Mouse (Mus musculus) forelimb bud, embryonic 11.5 days (tissue): Measurements from ENCODE around the gene Dtx3.
A peak's percentile ranks its signal among the peaks of the same experiment; 100 is the strongest.

Source experiments
- DNase-seq: peaks from one replicate; pipeline ENCODE4 v3.0.0-alpha.2; 2012; ENCODE audit warnings: low read depth, low spot score

The Dtx3 gene

DNA sequence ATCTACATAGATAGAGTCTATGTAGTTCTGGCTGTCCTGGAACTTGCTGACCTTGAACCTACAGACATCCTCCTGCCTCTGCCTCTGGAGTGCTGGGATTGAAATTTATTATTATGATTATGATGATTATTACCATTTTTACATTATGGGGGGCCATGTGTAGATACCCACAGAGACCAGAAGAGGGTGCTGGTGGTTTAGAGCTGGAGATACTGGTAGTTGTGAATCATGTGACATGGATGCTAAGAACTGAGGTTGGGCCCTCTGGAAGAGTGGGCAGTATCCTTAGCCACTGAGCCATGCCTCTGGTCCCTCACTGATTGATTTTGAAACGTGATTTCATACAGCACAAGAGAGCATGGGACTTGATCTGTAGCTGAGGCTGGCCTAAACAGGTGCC lies 9.1 kb downstream of the Dtx3 start:
- no peak for DNase-seq

DNA sequence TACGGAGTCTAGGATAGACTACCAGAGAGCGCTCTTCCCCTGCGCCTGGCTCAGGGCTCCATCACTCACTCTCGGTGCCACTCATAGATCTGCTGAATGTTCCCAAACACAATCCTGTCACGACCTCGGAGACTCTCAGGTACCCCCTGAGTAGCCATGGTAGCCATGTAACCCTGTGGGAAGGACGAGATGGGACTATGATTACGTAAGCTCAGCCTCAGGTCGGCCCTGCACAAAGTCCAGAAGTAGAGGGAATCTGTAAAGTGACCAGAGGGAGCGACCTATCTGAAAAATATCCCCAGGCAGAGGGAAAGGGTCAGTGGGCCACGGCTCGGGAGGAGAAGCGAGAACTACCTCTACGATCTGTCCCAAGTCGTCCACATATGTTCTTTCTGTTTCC lies 10.0 kb downstream of the Dtx3 start:
- no peak for DNase-seq

DNA sequence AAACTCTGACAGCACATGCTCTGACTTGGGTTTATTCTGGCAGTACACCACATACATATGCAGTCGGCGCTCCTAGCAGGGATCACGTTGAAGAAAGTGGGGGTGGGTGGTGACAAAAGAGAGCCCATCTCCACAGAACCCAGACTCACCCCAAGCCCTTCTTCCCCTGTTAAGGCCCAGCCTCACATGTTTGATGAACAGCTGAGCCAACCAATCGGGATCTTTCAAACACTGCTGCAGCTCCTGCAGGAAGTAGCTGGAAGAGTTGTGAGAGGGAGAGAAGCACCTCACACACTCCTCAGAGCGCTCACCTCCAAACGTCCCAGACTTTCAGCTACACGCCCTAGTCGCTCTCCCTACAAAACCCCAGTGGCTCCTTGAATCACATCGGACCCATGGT lies 10.4 kb downstream of the Dtx3 start:
- DNase-seq, result no peak

DNA sequence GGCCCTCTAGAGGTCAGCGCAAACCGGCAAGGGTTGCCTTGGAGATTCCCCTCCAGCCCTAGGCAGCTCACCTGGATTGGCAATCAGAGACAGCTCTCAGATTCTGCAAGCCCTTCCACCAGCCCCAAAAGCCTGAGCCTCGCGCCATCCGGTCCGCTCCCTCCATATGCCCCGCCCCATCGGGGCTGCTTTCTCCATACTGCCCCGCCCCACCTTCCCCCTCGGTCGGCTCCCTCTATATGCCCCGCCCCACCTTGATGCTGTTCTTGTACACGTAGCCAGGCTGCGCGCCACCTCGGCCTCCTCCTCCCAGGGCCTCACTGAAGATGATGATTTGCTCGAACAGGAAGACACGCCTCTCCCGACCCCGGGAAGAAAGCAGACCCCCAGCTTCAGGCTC lies 11.8 kb downstream of the Dtx3 start:
- DNase-seq, result no peak

DNA sequence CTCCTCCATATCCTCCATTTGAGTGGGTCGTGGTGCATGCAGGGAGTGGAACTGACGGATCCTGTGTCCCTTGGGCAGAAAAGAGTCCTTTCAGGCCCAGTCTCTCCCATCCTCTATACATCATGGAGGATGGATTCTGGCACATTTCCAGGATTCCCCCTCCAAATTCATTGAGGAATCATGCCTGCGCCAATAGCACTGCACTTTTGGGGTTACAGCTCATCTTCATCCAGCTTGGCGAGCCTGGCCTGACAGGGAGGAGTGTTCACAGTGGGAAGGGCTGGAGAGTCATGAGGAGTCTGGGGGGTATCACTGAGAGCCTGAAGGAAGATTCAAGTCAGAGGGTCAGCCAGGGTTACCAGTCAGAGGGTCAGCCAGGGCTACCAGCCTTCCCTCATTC lies 12.9 kb downstream of the Dtx3 start:
- no peak for DNase-seq

DNA sequence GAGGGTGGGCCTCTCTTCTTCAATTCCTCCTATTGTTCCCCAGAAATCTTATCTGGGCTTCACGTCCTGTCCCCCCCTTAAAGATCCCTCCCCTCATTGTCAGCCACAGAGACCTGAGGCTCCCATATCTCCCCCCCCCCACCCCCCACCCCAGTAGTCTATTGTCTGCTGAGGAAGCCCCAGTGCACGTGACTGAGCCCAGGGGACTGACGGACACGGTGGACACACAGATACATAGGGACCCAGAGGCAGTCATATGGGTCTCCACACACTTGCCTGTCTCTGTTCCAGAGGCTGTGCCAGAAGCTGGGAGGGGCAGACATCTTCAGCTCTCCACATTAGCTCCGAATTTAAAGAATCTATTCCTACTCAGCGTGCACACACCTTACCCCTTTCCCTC lies 14.0 kb downstream of the Dtx3 start:
- DNase-seq, result no peak

DNA sequence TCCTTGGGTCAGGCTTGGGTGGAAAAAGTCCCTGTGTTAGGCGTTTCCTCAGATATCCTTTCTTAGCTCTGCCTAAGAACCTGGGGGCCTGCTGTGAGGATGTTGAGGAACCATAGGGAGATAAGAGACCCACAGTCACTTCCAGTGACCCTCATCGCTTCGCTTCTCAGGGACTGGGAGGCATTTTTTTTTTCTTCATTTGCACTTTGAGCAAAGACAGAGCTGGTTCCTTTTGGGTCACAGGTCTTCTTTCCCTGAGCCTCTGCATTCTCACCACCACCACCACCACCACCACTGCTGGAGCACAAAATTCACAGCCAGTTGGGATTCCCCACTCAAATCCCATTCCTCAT lies 14.9 kb downstream of the Dtx3 start:
- DNase-seq, result no peak

DNA sequence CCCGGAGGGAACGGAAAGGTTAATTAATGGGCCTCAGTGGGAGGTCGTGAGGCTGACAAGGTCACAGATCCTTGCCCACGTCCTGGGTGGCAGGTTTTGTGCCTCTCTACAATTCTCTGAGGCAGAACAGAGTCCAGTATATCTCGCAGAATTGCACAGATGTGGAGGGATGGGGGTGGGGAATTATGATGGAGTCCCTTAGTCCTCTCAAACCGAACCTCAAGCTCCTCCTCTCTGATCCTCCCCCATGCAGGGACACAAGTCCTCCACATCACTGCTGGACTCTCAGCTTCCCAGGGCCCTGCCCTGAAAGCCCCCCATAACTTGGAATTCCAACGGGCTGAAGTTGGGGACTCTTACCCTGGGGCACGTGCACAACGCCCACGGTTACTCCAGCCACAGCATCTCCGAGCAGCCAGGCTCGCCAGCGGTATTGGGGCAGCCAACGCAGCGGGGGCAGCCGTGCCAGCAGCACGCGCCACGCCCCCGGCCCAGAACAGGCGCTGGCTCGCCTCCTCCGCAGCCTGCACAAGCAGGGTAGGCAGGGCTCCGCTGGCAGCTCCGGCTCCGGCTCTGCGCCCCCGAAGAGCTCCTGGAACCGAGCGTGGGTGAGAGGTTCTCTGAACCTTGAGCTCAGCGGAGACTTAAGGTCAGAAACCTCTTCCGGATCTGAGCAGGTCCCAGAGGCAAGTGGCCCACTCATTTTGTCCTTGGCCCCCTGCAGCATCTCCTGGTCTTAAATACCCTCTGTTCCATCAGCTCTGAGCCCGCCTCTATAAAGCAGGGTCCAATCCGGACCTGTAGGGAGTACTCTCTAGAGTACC lies 15.4 kb downstream of the Dtx3 start, which contains the start of gene Slc26a10:
Slc26a10 (minus strand) TSS at position 775 of the 824 bp plus-strand sequence.
- no peak for DNase-seq

DNA sequence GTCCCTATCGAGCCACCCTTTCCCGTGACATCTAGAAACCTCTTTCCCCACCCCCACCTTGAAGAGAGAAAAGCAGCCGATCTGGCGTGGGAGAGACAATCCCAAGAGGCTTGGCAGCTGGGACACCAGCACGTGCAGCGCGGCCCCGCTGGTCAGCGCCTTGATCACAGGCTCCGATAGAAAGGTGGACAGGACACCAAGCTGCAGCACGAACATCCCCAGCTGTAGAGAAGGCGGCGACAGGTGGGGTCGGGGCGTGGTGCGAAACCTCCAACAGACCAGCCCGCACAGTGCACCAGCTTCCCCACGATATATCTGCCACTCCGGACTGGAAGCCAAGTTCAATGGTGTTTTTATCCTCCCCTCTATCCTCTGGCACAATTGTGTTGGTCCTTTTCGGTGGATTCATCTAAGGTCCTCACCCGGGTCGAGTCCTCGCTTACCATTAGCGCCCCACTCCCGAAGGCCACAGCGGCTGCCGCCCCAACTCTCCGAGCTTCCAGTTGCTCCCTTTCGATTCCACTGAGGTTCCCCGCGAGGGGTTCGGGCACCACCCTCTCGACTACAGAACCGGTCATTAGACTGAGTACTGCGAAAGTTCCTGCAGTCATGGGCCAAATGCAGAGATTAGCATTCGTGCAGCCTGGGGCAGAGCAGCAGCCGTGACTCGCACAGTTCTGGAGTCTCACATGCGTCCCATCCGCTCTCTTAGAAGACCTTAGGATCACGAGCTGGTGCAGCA lies 17.1 kb downstream of the Dtx3 start:
- DNase-seq, result no peak

DNA sequence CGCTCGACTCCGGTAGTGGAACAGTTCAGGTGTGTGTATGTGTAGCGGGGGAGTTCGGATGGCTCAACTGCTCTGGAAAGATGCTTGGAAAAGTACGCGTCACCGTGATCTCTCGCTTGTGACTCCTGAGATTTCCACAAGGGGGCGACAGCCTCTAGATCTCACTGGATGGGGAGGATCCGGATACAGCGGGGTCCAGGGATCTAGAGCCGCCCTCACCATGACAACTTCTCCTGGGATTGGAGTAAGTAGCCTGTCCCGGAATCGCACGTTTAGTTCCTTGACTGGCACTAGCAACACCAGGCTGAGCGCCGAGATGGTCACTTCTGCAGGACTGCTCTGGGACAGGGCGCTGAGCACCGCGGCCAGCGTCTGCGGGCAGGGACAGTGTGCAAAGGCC lies 17.8 kb downstream of the Dtx3 start:
- peak; percentile 88 for DNase-seq

DNA sequence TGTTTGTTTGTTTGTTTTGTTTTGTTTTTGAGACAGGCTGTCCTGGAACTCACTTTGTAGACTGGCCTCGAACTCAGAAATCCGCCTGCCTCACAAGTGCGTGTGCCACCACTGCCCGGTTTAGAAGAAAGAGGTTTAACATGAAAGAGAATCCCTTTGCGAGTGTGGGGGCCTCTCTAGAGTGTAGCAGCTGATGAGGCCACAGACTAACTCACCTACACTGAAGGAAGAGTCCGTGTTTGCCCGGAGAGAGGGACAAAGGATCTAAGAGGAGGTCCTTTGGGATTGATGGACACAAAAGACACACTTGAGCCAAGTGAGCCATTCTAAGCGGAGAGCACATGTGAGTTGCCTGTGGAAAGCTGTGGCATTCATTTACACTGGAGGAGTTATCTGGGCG lies 18.3 kb downstream of the Dtx3 start:
- DNase-seq, result no peak

DNA sequence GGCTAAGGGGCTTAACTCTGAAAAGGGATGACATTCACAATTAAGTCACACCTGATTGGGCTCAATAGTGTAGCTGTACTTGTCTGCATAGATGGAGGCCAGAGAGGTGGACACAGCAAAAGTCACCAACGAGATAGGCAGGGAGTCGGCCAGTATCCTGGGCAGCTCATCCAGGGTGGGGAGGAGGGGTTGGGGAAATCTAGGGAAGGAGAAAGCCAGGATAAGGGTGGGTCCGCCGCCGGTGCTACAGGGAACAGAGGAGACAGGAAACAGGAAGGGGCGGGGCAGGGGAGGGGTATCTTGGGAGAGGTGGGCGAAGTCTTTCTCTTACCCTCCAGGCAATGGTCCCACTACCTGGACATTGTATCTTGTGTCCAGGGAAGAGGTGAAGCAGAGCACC lies 18.8 kb downstream of the Dtx3 start:
- DNase-seq, result no peak

DNA sequence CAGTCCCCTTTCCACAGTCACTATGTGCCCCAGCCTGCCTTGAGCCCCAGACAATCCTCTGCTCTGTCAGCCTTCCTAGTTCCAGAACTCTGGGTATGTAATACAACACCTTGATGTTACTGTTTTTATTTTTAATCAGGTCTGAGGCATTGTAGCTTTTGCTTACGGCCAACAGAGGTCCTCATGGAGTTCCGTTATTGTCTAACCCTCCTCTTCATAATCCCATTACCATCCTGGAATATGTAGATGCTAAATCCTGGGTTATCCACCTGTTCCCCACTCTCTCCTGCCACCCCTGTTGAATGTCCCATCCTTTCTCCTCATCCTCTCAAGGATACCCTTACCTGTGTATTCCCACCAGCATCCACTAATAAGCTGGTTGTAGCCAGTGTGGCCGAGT lies 19.3 kb downstream of the Dtx3 start:
- no peak for DNase-seq

DNA sequence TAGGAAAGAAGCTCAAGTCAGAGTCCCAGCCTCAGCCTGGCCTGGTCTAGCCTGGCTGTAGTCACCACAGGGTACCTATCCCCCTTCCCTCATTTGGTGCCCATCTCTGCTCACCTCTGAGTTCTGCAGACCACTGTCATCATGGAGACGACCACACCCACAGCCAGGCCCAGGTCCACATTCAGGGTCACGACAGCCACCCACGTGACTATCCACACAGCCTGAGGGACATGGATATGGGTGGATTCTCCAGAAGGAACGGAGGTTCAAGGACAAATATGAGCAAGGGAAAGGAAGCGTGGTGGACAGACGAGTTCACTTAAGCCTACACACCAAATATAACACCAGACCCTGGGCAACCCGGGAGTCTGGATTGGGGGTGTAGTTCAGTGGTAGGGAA lies 21.4 kb downstream of the Dtx3 start:
- DNase-seq, result no peak

DNA sequence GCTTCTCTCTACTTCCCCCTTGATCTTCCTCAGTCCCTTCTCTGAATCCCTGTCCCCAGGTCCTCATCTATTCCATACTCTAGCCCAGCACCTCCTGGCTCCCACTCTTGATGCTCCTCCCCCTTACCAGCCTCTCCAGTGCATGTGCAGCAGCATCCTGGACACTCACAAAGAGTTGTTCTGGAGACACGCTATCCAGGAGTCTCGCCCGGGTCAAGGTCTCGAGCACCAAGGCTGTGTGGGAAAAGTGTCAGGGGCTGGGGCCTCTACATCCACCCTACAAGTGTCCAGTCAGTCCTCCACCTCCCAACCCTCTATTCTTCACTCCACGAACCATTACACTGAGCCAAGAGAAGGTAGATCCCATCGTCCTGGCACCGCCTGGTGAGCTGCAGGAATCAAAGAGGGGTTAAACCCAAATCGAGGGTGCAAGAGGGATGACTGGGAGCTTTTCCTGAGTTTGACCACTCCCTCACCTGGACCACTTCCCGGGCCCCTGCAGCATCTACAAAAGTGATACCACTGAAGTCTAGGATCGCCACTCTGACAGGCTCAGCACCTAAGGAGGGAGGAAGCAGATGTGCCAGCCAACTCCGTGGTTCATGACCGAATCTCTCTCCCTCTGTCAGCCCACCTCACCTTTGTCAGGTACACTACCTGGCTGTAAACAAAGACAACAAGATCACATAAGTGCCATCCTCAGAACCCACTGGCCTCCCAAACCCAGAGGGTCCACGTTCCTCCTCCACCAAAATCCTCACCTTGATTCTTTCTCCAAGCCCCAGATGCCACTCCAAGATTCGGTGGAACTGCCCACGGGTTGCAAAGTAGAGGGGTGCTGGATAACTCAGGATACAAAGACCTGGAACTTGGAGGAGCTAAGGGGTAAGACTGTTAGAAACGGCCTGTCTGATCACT lies 22.1 kb downstream of the Dtx3 start:
- DNase-seq, result no peak

DNA sequence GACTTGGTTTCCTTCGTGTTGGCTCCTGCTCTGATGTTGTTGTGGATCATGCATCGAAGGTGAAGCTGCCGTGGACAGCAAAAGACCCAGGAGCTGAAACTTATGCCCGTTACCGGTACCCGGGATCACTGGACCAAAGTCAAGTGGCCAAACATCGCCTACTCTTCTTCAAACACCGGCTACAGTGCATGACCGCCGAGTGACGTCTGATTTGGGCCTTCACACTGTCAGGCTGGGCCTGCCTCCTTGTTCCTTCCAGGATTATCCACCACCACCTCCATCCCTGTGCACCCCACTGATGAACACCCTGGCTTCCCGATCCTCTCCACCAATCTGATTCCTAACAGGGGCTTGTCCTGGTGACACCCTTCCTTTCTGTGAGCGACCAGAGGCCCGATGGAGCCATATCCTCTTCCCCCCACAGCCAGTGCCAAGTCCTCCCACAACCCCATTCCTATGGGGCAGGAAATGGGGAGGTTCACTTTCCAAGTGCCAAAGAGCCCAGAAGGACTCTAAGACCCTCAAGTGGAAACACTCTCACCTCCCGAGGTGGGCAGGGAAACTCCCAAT lies 23.8 kb downstream of the Dtx3 start:
- no peak for DNase-seq

DNA sequence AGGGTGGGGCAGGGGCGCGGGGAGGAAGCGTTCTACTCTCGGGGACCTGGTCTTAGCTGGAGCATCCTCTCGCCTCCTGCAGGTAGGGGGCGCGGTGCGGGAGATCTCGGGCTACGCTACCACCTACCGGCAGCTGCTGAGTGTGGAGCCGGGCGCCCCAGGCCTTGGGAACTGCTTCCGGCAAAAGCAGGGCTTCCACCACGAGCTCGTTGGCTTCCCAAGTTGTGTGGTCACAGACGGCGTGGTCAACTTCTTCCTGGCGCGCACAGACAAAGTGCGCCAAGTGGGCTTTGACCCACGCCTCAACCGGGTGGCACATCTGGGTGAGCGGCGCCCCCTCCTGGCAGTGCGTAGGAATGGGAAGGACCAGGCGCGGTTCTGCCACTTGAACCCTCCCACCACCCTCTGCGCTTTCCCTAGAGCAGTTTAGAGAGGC lies 24.7 kb downstream of the Dtx3 start:
- DNase-seq, result peak; percentile 72

DNA sequence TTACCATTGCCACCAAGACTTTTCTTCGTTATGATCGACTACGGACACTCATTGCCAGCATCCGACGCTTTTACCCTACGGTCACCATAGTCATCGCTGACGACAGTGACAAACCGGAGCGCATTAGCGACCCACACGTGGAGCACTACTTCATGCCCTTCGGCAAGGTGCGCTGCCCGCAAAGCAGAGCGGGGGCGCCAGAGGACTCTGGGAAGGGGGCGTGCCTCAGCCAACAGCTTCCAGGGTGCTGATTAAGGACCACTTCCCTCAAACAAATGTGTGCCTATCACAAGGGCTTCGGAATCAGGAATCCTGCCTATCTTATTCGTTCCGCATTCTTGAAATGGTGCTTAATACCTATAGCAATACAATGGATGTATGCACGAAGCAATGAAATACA lies 25.5 kb downstream of the Dtx3 start:
- no peak for DNase-seq

DNA sequence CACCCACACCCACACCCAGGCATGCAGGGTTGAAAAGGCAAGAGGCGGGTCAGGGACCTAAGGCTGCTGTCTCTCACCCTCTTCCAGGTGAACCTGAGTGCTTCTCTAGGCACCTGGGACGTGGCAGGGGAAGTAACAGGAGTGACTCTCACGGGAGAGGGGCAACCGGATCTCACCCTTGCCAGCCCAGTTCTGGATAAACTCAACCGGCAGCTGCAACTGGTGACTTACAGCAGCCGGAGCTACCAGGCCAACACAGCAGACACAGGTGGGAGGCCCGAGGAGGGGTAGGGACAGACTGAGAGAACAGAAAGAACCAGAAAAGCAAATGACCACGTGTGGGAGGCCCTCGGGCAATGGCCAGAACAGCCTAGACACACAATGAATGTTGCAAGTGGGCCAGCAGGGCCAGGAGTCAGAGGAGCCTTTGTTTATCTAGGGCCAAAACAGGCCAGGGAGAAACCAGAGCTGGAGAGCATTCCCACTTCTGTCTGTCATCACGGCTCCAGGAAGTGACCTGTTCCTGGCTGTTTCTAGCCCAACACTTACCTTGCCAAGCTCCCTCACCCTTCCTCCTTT lies 27.8 kb downstream of the Dtx3 start:
- no peak for DNase-seq

DNA sequence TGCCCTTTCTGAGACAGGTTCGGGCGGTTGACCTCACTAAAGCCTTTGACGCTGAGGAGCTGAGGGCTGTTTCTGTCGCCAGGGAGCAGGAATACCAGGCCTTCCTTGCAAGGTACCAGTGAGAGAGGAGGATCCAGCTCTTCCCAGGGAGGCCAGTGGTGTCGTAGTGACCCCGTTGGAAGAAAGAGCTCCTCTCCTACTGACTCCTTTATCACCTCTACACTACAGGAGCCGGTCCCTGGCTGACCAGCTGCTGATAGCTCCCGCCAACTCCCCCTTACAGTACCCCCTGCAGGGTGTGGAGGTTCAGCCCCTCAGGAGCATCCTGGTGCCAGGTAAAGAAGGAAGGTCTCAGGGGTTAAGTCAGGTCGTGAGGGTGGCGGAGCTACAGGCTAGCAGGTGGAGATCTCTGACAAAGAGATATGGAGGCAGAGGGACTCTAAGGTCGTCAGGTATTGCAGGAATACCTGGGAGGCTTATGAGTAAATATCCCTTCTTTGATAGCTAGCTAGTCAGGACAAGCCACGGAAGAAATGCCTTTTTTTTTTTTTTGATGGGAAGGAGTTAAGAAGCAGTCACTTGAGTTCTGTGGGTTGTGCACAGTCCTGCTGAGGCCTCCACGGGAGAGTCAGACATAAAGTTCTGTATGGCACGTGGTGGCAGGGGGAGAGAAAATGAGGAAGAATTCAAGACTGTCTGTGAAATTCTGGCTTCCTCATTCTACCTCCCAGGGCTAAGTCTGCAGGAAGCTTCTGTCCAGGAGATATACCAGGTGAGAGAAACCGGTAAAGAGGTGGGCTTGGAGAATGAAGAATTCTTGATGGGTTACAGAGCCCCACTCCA lies 28.5 kb downstream of the Dtx3 start:
- no peak for DNase-seq

DNA sequence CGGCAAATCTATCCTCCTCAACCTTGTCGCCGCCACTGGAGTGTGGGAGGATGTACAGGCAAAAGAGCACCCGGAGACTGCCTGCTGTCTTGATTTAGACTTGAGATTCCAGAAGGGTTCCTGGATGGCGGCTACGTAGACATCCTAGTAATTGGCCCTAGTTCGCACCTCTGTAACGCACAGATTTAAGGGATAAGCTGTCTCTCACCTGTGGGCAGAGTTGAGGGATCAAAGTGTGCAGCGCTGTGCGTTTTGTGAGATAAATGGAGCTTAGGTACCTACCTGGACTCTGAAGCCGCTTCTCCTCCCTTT lies 29.2 kb downstream of the Dtx3 start:
- DNase-seq, result no peak
